Mouse (Mus musculus): ENCODE results near the gene Nxpe3. TPM values are rescaled to one million over a fixed set of nuclear protein-coding genes. Genes with fewer than 3 reads are reported as not detected.
"Not testable (repeated sequence)": the region's sequence is repeated elsewhere in the genome, so short reads cannot be mapped to it uniquely, and the experiment has no call there.

The Nxpe3 gene
- total RNA-seq, 2 experiments from 2014 or later, result 9.3 to 10.2 TPM

DNA sequence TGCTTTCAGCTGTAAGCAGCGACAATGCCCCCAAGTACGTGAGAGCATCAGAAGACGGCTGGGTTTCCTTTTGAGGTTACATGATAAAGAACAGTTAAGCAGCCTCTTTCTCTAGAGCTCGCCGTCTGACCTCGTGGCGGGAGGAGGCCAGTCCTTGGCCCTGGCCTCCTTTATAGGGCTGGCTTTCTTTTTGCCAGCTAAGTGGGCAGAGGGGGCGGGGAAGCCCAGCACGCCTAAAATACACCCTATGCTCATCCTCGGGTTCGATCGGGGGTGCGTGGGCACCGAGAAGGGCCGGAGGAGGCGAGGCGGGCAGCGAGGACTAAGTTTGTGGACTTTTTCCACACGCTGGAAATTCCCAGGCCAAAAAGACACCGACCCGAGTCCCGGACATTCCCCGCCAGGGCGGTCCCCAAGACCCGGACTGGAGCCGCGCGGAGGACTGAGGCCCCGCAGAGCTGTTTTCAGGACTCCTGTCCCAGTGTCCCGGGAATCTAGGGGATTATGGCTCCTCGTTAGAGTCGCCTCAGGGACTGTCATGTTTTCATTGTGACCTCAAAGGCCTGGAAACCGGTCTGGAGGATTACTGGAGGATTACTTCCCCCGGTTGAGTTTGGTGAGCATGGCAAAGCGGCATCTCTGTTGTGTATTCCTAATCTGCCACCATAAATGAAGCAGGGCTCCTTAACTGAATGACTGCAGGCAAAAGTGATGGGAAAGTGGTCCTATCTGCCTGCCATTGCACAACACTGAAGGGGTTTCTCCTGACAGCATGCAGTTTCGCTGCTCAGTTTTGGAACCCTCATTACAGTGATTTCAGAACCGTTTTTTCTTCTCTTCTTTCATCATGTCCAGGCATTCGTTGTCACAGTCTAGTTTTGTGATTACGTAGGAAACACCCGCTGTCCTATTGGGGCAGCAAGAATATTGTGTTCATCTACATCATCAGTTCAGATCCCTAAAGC lies 56.3 kb downstream of the Nxpe3 start, which contains the start of gene Nfkbiz:
TSS of gene Nfkbiz (minus strand) at position 390 of the 965 bp plus-strand sequence.
- peak; percentile 75 to 86 for DNase-seq (ENCODE audit: low spot score in 2 of 2)

DNA sequence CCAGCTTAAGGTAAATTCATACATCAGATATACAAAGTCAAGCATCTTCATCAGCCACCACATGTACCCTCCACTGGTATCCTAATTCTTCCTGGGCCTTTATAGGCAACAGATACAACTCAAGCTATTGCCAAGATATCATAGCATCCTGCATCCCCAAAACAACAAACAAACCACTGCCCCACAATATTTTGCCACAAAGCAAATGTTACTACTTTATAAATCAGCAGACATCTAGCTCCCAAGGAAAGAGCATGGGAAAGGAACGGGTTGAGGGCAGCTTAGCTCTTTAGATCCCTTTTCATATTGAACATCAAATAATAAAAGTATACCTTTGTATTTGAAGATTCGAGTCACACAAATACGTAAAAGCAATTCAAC lies 57.0 kb downstream of the Nxpe3 start:
- DNase-seq (ENCODE audit: low spot score in 2 of 2), result no peak

DNA sequence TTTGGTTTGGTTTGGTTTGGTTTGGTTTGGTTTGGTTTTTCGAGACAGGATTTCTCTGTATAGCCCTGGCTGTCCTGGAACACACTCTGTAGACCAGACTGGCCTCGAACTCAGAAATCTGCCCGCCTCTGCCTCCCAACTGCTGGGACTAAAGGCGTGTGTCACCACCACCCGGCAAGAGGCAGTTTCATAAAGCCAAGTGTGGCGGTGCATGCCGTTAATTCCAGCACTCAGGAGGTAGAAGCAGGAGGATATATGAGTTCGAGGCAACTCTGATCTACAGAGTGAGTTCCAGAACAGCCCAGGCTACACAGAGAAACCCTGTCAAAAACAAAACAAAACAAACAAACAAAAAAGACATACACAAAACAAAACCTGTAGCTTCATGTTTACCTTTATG lies 57.4 kb downstream of the Nxpe3 start:
- DNase-seq (ENCODE audit: low spot score in 2 of 2), result not testable (repeated sequence)

DNA sequence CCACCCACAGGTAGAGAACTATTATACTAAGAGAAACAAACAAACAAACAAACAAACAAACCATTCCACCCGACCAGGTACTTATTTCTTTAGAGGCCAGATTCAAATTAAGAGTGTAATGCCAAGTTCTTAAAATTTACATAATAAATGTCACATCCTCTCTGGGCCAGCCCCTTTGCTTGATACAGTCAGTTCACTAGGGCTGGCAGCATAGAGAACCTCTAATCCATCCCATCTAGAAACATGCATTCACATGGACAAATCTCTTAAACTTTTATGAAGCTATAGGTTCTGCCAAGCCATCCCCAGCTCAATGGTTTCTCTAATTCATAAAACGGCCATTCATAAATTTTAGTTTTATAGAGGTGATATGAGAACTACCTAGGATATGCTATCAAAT lies 57.9 kb downstream of the Nxpe3 start:
- no peak for DNase-seq (ENCODE audit: low spot score in 2 of 2)

DNA sequence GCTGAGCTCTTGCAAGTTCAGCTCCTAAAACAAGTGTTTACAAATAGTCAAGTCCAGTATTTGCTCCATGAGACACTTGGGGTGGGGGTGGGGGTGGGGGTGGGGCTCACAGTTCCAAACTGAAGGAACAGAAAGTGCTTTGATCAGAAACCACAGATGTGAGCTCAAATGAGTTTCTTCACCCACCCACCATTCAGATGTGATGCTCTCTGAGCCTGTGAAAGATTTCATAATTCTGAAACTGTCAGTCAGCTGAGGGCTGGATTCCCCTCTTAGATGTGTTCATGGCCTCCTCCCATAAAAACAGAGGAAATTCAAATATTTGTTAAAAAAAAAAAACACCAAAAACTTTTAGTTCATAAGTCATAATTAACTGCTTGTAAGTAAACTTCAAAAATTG lies 59.3 kb downstream of the Nxpe3 start:
- no peak for DNase-seq (ENCODE audit: low spot score in 2 of 2)

DNA sequence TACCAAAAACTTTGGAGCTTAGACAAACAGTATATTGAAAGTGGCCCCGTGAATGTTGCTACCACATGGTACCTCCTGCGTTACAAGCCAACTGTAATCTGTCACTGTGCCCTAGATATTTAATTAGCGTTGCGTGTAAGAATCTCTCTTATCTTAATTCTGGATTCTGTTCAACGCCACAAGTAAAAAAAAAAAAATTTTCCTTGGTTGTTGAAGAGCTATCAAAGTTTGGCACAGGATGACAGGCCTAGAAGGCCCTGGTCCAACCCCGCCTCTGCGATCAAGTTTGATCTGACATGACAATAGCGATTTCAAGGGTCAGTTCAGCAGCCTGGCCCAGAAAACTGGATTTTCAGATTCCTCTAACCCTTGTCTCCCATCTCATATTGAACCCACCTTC lies 62.5 kb downstream of the Nxpe3 start:
- no peak for DNase-seq (ENCODE audit: low spot score in 2 of 2)

DNA sequence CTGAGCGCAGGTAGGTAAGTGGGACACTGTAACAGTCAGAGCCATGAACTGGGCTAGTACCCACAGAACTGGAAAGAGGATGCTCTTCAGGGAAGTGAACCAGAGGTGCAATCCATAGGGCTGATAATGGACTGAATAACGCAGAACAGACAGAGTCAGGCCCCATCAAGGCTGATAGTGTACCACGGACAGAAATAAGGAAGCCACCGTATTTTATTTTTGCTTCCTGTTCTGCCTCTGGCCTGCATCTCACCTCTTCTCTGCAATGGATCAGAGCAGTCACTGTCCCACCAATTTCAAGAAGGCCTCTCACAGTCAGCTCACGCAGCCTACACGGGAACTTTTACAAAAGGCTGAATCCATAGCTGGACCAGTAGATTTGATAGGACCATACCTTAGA lies 63.0 kb downstream of the Nxpe3 start:
- DNase-seq (ENCODE audit: low spot score in 2 of 2), result no peak

DNA sequence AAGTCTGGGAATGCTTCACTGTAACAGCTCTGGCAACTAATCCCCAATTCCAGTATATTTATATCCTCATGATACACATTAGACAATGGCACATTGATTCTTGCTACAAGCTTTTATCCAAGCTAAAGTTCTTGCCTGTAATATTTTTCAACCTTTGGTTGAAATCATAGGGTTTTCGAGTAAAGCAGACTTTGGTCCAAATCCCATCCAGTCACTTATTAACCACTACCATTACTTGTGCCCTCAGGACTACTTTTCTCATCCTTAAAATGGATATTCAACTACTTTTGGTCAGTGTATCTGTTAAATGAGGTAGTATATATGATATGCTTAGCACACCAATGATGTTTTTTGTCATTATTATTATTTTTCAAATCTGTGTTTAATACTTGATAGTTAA lies 63.6 kb downstream of the Nxpe3 start:
- no peak for DNase-seq (ENCODE audit: low spot score in 2 of 2)

DNA sequence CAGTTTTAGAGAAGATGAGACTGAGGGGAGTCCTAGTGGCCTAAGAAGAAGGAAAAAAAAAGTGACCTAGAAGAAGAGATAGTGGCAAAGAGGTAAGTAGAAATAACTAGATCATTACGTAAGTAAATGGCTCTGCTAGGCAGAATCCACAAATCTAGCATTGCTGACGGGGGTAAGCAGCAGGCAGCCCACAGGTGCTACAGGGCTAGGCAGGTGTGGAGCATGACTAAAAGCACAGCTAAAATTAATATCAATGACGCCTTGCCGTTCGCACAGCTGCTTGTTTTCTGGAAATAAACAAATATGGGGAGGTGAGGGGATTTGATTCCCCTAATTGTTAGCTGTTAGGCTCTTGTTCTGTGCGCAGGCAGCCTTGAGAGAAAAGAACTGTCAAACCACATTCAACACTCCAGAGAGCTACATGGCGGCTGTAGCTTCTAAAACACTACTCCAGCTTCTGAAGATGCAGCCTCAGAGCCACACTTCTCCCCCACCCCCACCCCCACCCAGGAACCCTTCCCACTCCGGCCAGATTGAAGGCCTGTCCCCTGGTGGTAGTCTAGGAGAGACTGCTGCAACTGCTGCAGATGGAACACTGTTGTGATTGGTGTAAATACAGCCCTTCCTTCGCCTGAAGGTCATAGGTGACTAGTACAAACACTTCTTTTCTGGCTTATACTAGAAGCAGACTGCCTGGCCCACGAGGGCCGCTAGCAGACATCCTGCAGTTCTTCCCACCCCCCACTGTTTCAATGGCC lies 71.5 kb downstream of the Nxpe3 start:
- no peak for DNase-seq (ENCODE audit: low spot score in 2 of 2)

DNA sequence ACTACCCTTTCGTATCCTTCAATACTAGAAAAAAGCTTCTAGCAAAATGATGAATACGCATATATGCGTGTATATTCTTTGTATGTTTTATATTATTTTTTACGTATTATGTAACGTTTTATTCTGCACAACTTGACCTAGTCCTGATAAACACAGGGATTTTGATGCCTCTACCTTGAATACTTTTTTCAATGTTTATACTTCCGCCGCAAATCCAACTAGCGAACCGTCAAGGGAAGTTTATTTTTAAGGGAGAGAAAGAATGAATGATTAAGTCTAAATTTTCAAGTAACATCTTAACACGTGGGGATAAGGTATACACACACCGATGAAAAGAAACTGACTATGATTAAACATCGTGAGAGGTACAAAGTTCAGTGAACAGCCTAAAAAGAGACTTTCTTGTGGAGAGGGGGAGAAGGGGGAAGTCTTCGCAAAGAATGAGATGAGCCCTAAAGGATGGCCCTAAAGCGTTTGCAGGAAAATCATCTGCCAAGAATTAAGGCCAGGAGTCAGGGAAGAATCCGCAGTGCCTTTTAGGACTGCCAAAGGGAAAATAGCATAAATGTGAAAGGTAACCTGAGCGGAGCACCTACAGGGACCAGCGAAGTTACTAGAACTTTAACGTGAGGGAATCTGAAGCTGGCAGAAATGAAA lies 72.2 kb downstream of the Nxpe3 start:
- no peak for DNase-seq (ENCODE audit: low spot score in 2 of 2)

DNA sequence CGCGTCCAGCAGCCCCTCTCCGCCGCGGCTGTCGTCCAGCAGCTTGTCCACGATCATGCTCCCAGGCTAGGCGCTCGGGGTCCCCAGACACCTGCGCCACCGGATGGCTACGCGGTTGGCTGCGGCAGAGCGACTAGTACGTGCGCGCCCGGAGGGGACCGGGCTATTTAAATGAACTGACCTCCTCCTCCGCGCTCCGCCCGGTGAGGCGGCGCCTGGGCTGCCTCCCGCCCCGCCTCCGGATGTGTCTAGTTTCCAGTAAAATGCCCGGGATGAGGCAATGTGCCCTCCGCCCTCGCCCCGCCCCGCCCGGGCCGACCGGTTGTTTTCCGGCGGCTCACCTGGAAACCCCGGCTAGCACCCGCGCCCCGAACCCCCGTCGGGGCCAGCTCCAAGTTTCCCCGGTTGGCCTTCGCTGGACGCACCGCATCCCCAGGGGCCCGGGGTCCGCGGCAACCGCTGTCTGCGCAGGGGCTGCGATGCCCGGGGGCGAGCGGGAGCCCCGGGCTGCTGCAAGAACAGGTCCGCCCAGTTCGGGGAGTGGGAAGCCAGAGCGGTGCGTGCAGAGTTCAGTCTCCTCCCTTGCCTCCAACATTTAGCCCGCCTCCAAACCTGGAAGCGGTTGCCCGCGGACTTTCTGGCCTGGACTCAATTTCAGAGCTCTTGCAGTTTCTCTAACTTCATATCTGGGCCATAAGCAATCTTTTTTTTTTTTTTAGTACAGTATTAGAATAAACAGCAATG lies 72.9 kb downstream of the Nxpe3 start:
- DNase-seq (ENCODE audit: low spot score in 2 of 2), result peak; percentile 70 to 82

DNA sequence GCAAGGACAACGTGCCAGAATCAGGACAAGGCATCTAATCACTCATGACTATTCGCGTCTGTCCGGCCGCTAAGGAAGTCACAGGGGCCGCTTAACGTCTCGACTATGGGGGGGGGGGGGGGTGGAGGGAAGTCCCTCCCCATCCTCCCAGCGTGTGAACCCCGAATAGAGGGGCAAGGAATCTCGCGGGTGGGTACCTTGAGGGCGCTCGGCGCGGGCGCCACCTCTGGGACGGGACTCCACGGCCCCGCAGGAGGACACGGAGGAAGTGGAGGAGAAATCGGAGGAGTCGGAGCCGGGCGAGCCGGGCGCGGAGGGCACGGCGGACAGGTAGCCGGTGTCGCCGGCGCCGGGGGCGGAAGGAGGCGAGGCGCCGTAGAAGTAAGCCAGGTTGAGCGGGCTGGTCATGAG lies 73.5 kb downstream of the Nxpe3 start:
- no peak for DNase-seq (ENCODE audit: low spot score in 2 of 2)

DNA sequence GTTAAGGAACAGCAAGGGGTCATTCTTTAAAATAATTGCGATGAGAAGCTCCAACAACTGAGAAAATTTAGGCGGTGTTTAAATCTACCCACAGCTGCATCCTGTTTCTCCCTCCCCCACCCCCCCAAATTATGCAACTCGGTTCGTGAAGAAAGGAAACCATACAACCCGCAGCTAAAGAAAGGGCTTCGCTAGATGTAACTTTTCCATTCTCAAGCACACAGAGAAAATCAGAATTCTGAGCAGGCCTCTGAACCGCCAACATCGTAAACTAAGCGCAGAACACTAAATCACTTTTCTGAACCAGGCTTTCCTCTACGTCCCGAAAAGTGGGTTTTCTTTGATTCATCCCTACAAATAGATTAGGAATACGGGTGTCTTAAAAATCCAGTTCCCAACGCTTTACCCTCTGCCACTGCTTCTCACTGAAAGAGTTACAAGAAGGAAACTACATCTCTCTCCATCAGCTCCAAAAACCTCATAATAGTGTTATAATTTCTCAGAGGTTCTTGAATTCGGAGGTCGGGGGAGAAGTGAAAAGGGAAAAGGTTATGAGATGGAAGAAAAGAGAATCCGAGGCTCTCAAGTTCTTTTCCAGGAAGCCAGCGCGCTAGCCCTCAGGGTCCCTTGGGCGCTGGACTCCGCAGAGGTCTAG lies 74.0 kb downstream of the Nxpe3 start:
- DNase-seq (ENCODE audit: low spot score in 2 of 2), result no peak

DNA sequence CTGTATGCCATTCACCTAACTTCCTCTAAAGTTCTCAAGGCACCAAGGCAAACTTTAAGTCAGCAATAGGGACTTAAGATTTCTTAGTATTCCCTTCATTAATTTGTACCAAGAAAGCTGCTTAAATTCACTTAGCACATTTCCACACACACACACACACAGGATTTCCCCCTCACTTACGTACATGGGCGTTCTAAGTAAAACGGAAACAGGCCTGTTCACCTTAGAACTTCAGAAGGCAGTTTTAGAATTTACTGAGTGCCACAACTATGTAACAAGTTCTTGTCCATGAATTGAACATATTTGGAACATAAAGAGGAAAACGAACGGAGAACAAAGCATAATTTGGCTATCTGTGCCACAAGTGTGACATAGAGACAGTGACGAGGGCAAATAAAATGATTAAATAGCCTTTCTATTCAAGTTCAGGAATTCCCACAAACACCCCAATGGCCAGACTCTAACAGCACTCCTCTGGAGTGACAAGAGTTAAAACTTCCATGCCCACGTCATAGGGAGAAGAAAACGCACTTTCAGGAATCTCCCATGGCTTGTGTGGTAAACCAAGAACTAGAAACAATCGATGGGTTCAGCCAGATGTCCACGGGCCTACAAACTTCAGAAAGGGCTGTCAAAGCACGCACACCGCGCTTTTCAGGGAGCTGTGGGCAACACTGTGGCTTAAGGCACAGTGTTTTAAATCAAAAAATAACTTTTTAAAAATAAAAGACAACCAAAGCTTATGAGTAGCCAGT lies 74.7 kb downstream of the Nxpe3 start:
- no peak for DNase-seq (ENCODE audit: low spot score in 2 of 2)

DNA sequence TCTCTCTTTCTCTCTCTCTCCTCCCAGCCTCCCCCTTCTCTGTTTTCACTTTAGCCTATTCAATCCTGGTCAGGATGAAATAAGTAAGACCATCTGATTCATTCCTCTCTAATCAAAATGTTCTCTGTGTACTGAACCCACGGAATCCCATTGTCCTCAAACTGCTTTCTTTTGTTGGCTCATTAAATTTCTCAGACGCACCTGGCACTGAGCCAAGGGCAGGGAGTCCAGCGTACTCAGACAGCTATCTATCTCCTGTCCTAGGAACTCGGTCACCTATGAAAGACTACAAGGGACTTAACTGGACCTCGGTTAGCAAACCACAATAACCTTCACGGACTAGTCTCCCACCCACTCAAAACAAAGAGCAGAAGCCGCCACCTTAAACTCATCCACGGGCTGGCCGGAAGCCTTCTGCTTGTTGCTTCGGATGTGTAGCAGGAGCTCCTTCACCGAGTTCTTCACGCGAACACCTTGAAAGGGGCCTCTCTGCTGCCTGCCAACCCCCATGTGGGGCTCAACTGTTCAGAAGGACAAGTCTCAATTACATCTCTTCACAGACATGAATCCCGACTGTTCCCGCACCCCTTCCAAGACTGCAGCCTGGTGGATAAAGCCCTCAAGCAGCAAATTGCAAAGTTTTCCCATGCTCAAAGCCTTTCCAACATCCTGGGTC lies 75.8 kb downstream of the Nxpe3 start:
- no peak for DNase-seq (ENCODE audit: low spot score in 2 of 2)

DNA sequence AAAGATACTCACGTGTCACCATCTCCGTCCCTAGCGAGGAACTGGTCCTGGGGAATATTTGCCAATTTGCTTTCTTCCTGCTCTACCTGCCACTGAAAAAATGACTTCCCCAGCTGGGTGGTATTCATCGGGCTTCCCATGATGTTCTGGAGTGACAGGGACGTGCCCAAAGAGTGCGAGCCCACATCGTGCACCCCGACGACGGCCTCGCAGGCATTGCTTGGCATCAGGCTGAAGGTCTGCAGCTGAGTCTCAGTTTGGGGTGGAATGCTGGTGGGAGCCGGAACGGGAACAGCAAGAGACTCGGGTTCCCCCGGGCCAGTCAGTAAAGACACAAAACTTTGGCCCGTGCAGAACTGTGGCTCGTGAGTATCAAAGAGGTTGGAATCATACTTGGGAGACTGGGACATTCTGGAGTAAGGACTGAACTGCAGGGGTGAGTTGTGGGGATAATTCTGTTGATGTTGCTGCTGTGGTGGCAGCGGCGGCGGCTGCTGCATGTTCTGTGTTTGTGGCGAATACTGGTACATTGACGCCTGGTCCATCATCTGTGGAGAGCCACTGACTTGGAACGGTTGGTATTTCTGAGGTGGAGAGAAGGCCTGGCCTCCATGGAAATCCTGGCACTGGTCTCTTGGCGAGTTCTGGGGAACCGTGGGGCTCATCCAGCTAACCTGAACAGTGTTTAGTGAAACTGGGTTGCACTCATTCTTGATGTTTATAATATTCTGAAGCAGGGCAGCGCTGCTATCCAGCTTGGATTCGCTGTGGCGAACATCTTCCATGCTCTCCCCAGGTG lies 77.2 kb downstream of the Nxpe3 start:
- DNase-seq (ENCODE audit: low spot score in 2 of 2), result no peak

DNA sequence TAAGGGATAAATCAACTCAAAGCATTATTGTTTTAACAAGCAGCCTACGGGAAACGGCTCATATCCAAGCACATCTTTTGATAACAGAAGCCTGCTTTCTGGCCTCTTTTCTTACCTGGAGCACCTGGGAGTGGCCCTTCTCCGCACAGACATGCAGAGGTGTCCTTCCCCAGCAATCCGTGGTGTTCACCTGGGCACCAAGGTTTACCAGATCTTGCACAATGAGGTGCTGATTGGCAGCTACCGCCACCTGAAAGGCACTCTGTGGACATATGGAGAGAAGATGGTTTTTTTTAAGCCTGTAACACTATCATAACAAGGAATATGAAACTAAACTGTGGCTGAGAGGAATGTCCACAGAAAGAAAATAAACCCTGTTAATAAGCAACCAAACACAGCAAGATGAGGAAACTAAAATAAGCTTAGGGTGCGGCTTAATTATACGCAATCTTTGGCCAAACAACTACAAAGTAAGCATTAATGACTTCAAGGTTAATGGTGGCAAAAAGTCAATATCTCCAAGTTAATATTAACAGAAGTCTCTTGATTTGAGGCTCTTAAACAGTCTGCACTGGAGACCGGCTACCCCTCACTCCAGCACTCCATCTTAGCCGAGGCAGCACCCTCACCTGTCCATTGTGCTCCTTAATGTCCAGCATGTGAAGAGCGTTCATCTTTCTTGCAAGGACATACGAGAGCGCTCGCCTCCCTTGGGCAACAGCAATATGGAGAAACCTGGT lies 78.7 kb downstream of the Nxpe3 start:
- DNase-seq (ENCODE audit: low spot score in 2 of 2), result no peak

DNA sequence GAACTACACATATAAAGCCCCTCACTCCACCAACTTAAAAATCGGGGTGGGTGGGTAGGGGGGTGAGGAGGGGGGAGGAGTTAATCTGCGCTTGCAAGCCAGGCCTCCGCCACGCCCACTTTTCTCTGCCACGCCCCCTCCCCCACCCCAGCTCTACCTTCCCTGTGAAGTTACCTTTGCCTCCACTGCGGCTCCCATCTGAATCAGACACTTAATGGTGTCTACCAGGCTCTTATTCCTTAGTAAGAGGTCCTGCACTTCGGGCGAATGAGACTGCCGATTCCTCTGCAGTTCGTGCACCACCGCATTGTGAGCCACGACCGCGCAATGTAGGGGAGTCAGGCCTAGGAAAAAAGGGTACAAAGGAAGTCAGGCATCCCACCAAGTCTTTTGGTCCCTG lies 79.6 kb downstream of the Nxpe3 start:
- DNase-seq (ENCODE audit: low spot score in 2 of 2), result no peak
